Mouse (Mus musculus): ENCODE data around the gene Uqcc2.

Uqcc2 gene

GRCm38 (mm10) chr17:27154256-27154655, 20.5 kb upstream of the Uqcc2 start:
- DNase-seq (ENCODE audit: low spot score): no peak

DNA sequence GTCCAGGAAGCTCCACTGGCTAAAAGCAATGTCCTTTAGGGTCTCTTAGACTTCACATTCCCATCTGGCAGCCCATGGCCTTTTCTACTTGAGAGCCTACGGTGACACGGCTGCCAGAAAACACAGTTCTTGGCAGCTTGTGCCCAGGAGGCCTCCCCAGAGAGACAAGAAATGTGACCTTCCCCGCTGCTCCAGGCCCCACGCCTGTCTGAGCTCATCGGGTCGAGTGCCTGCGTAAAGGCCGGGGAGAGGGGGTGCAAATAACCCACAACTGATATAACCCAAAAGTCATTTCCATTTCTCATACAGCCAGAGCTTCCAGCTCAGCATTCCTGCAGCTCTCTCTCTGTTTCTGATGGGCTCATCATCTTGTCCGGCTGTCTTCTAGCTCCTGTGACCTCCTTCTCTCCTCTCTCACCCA, 20.1 kb upstream of the Uqcc2 start:
- peak; percentile 56 for DNase-seq (ENCODE audit: low spot score)

DNA sequence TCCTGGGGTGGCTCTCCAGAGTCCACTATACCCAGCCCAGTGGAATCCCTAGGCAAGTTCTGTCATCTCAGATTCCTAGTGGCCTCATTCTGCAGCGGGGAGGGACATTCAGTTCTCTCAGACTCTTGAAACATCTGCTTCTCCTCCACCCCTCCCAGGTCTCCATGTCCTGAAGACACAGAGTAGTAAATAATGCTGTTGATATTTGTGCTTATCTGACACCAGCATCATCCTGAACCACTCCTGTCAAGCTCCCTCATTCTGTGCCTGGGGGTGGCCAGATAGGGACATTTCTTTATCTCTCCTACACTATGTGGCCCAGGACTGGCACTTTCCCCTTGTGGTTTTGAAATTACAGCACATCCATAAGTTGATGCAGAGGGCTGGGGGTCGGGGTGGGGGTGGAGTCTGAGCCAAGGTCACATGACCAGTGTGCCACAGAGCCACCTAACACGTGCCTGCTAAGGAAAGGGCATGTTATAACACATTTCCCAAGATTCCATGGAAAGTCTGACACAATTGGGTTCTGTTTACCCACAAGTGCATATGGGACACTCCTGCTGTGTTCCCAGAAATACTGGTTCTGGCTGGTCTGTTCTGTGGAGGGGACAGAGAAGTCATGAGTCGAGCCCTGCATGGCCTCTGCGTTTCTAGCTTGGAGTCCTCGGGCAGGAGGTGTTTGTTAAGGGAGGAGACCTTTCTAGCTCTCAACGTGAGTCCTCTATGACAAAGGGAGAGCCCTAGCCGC, 19.4 kb upstream of the Uqcc2 start:
- no peak for DNase-seq (ENCODE audit: low spot score)

DNA sequence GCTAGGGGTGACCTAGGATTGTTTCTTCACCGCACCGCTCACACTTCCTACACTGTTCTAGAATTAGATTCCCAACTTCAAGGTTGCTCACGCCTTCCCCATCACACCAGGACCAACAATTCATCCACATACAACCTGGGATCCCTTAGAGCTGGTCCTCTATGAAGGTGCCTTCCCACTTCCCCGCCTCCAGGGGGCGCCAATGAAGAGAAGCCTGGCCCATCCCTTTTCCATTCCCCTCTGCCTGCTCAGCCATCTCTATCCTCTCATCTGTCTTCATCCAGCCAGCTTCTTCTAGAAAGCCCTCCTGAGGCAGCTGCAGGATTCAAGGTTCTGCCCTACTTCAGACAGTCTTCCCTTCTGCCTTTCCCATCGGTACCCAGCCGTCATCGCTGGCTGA, 17.7 kb upstream of the Uqcc2 start:
- DNase-seq (ENCODE audit: low spot score): no peak

- peak; percentile 34 for DNase-seq (ENCODE audit: low spot score)
Measured at GRCm38 (mm10) chr17:27150871-27151270, 17.2 kb upstream of the Uqcc2 start.

- peak; percentile 79 for DNase-seq (ENCODE audit: low spot score)
Measured at GRCm38 (mm10) chr17:27146323-27146923, 12.7 kb upstream of the Uqcc2 start.

GRCm38 (mm10) chr17:27144152-27144551, 10.4 kb upstream of the Uqcc2 start:
- no peak for DNase-seq (ENCODE audit: low spot score)

- peak; percentile 65 for DNase-seq (ENCODE audit: low spot score)
Measured at GRCm38 (mm10) chr17:27141971-27142450, 8.3 kb upstream of the Uqcc2 start.

- DNase-seq (ENCODE audit: low spot score): peak; percentile 42
Measured at GRCm38 (mm10) chr17:27140262-27140661, 6.5 kb upstream of the Uqcc2 start.

GRCm38 (mm10) chr17:27139304-27139703, 5.6 kb upstream of the Uqcc2 start:
- DNase-seq (ENCODE audit: low spot score): no peak

DNA sequence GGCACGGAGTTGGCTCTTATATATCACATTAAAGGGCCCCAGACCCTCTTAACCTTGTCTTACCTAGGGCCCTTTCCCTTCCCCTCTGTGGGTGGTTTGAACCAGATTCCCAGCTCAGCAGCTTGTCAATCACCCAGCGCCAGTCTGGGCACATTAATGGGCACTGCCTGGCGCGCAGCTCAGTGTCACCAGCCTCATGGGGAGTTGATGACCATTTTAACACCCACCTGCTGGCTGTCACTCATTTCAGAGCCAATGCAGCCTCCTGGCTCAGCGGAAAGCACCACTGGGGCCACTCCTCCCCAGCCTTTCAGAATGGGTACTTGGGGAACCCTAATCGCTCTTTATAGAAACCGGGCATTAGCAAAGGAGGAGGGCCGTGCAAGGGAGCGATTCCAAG, 4.7 kb upstream of the Uqcc2 start:
- no peak for DNase-seq (ENCODE audit: low spot score)

GRCm38 (mm10) chr17:27134715-27135114, 999 bp upstream of the Uqcc2 start:
- DNase-seq (ENCODE audit: low spot score): no peak

- no peak for DNase-seq (ENCODE audit: low spot score)
Measured at GRCm38 (mm10) chr17:27134187-27134586, 471 bp upstream of the Uqcc2 start.

DNA sequence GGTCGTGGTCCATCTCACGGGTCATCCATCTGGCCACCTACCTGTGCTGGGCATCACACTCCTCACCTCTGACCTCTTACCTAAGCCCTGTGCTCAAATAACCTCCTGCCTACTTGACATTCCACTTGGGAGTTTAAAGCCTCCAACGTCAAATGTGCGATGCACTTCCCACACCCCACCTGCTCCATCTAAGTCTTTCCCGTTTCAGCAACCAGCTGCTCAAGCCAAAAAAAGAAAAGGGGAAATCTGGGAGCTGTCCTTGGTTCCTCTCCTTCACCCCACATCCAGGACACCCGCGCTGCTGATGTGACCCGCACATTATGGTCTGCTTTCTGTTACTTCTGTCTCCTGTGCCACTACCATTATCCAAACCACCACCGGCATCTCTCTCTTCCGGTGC, 1.5 kb downstream of the Uqcc2 start:
- DNase-seq (ENCODE audit: low spot score): no peak

DNA sequence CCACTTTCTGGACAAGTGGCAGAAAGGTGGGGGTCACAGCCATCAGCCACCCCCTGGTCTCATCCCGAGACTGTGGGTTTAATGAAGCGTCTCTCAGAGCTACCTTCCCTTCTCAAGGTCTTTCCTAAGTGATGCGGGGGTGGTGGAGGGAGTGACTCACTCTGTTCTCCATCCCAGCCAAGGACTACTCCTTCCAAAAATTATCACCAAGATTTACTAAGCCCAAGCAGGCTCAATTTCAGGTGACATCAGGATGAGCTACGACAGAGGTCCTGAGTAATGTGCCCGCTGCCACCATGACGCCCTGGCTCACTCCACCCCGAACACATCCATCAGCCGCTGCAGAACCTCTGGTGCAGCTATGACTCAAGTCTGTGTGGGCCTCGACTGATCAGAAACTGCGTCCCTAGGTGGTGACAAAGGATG, 2.5 kb downstream of the Uqcc2 start:
- peak; percentile 64 for DNase-seq (ENCODE audit: low spot score)

GRCm38 (mm10) chr17:27130246-27130645, 3.5 kb downstream of the Uqcc2 start:
- peak; percentile 46 for DNase-seq (ENCODE audit: low spot score)

DNA sequence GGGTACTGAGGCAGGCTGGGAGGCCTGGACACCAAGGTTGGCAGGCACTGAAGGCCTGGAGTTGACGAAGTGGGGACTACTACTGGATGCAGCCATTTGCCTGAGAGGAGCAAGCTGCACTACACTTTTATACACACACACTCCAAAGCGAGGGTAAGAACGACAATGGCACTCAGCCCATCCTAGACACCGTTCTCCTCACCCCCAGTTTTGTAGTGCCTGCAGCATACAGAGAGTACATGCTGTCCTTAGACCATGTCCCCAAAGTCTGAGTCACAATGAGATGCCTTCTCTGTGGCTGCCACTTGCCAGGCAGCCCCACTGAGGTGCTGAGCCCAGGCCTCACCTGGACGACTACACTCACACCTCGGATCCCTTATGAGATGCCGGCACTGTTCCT, 3.9 kb downstream of the Uqcc2 start:
- no peak for DNase-seq (ENCODE audit: low spot score)

DNA sequence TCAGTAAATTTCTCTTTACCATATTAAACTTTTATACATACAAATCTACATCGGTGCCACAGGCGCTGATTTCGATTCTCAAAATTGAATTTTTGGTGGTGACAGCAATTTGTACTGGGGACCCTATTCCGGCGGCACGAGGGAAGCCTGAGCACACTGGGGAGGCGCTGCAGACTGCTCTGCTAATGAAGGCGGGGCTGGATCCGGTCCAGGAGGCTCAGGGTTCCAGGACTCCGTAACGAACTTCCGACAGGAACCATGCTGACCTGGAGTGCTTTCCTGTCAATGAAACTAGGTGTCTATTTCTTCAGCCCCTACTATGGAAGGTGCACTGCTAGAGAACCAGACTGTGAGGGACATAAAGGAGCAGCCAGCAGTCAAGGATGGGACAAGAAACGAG, 4.4 kb downstream of the Uqcc2 start:
- no peak for DNase-seq (ENCODE audit: low spot score)

DNA sequence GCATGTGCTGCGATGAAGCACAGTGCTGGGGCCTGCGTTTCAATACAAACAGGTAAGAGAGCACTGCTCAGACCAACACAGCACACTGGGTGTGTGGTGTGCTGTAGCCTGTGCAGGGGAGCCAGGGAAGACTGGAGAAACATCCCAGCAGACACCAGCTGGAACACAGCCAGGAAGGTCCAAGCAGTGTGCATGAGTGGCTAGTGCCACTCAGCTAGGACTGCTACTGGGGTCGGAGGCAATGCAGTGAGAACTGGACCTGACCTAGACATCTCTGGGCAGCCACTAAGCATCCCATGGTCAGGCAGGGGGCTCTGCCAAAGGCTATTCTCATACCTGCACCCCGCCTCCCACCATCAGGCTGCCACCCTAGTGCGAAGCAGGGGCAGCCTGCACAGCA, 5.5 kb downstream of the Uqcc2 start:
- DNase-seq (ENCODE audit: low spot score): no peak

GRCm38 (mm10) chr17:27126974-27127373, 6.7 kb downstream of the Uqcc2 start:
- DNase-seq (ENCODE audit: low spot score): no peak

DNA sequence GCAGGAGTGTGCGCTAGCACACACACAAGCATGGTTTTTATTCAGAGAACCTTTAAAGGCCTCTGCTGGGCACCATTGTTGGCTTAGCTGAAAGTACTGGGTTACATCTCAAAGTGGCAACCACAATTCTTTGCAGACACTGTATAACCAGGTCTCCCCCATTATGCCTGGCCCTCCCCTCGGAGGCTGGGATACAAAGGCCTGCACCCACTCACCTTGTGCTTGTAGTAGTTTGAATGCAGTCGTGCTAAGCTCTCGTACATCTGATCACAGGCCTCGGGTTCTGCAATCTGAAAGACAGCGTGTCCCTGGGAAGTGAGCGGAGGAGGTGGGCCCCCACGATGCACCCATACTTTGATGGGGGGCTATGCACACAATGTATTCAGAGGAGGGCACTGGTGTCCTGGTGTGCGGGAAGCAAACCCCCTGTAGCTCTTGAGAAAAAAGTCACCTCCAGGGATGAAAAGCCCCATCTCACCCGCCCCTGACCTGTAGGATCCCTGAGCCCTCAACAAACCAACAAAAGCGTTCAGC, 8.0 kb downstream of the Uqcc2 start:
- DNase-seq (ENCODE audit: low spot score): no peak

GRCm38 (mm10) chr17:27125185-27125584, 8.5 kb downstream of the Uqcc2 start:
- DNase-seq (ENCODE audit: low spot score): peak; percentile 82

- no peak for DNase-seq (ENCODE audit: low spot score)
Measured at GRCm38 (mm10) chr17:27123813-27124375, 9.8 kb downstream of the Uqcc2 start.
